Mouse (Mus musculus): ENCODE data around the gene Angptl8. TPM values are rescaled to one million over a fixed set of nuclear protein-coding genes. Genes with fewer than 3 reads are reported as not detected.
A peak's percentile ranks its signal among the peaks of the same experiment; 100 is the strongest.
"Not testable (repeated sequence)": the region's sequence is repeated elsewhere in the genome, so short reads cannot be mapped to it uniquely, and the experiment has no call there.

The Angptl8 gene
- polyA plus RNA-seq, 1 experiment from 2014 or later: 1.2 TPM

- ATAC-seq (replicated peaks; ENCODE audit: insufficient number of reproducible peaks, insufficient read depth, low FRiP score, low read depth): no peak
- H3K4me3 ChIP-seq: peak overlapping the region; percentile 75
- H3K4me1 ChIP-seq (replicated peaks): peaks cover 41% of the 10 kb centered on the region
- peak overlapping the region; percentile 76 for H3K4me2 ChIP-seq
- 0 out of 2 replicates have a peak, but pooled peaks cover 3% of the 10 kb centered on the region for H3K36me3 ChIP-seq
- WGBS: 67% methylated on average over 7 of the region's 7 CpGs
- peak overlapping the region; percentile 13; the same call in 1 of the 2 replicates for H3K9ac ChIP-seq
- no peaks in the 10 kb centered on the region for H3K27me3 ChIP-seq
- no peaks in the 10 kb centered on the region for H3K9me3 ChIP-seq (replicated peaks)
- H3K27ac ChIP-seq: peak overlapping the region; percentile 74
Observed at GRCm38 (mm10) chr9:21849691-21850677, 14.7 kb downstream of the Angptl8 start.

GRCm38 (mm10) chr9:21851084-21851483 is 15.8 kb downstream of the Angptl8 start:
- 74% methylated on average over 3 of the region's 3 CpGs for WGBS
- H3K4me2 ChIP-seq: peak overlapping the region; percentile 76
- H3K9ac ChIP-seq: no peak overlapping the region; the same call in 1 of the 2 replicates
- no peaks in the 10 kb centered on the region for H3K27me3 ChIP-seq
- no peak for ATAC-seq (replicated peaks; ENCODE audit: insufficient number of reproducible peaks, insufficient read depth, low FRiP score, low read depth)
- no peaks in the 10 kb centered on the region for H3K9me3 ChIP-seq (replicated peaks)
- H3K4me1 ChIP-seq (replicated peaks): peaks cover 33% of the 10 kb centered on the region
- peak overlapping the region; percentile 75 for H3K4me3 ChIP-seq
- no peaks in the 10 kb centered on the region for H3K36me3 ChIP-seq
- peak overlapping the region; percentile 74; the same call in 1 of the 2 replicates for H3K27ac ChIP-seq

GRCm38 (mm10) chr9:21852128-21853091 is 17.1 kb downstream of the Angptl8 start, which contains the start of gene Dock6:
Gene Dock6, minus strand, starts transcription at chr9:21852635.
- peak; percentile 94 for ATAC-seq (replicated peaks; ENCODE audit: insufficient number of reproducible peaks, insufficient read depth, low FRiP score, low read depth)
- Histone ChIP-seq H3K9ac (peak within 1 kb of the TSS; percentile 77), H3K27ac (peak within 1 kb of the TSS; percentile 74), H3K4me1 (replicated peaks) (peaks cover 23% of the 10 kb centered on the region), H3K9me3 (replicated peaks) (no peaks in the 10 kb centered on the region), H3K36me3 (no peaks in the 10 kb centered on the region), H3K4me2 (peak within 1 kb of the TSS; percentile 76), H3K27me3 (no peaks in the 10 kb centered on the region), H3K4me3 (peak within 1 kb of the TSS; percentile 75)
- WGBS: under 1% methylated on average over 68 of the region's 68 CpGs

GRCm38 (mm10) chr9:21853961-21854360 is 18.7 kb downstream of the Angptl8 start:
- Histone ChIP-seq H3K36me3 (no peaks in the 10 kb centered on the region), H3K27ac (no peak overlapping the region), H3K4me1 (replicated peaks) (peaks cover 16% of the 10 kb centered on the region), H3K4me3 (no peak overlapping the region), H3K27me3 (no peaks in the 10 kb centered on the region), H3K9me3 (replicated peaks) (no peaks in the 10 kb centered on the region), H3K4me2 (no peak overlapping the region), H3K9ac (no peak overlapping the region)
- 80% methylated on average over 5 of the region's 5 CpGs for WGBS
- ATAC-seq (replicated peaks; ENCODE audit: insufficient number of reproducible peaks, insufficient read depth, low FRiP score, low read depth): no peak

- H3K9me3 ChIP-seq (replicated peaks): no peaks in the 10 kb centered on the region
- H3K9ac ChIP-seq: no peak overlapping the region
- WGBS: 75% methylated on average over 6 of the region's 6 CpGs
- H3K27ac ChIP-seq: no peak overlapping the region
- peaks cover 16% of the 10 kb centered on the region for H3K4me1 ChIP-seq (replicated peaks)
- no peak overlapping the region for H3K4me2 ChIP-seq
- H3K36me3 ChIP-seq: no peaks in the 10 kb centered on the region
- no peak overlapping the region for H3K4me3 ChIP-seq
- ATAC-seq (replicated peaks; ENCODE audit: insufficient number of reproducible peaks, insufficient read depth, low FRiP score, low read depth): no peak
- H3K27me3 ChIP-seq: no peaks in the 10 kb centered on the region
Observed at GRCm38 (mm10) chr9:21854894-21855293, 19.6 kb downstream of the Angptl8 start.

- no peak for ATAC-seq (replicated peaks; ENCODE audit: insufficient number of reproducible peaks, insufficient read depth, low FRiP score, low read depth)
- no peaks in the 10 kb centered on the region; the same call in 1 of the 2 replicates for H3K9me3 ChIP-seq (replicated peaks)
- peaks cover 10% of the 10 kb centered on the region for H3K4me1 ChIP-seq (replicated peaks)
- no peaks in the 10 kb centered on the region for H3K36me3 ChIP-seq
- H3K27me3 ChIP-seq: no peaks in the 10 kb centered on the region
- no peak overlapping the region for H3K4me2 ChIP-seq
- no peak overlapping the region for H3K9ac ChIP-seq
- H3K27ac ChIP-seq: peak overlapping the region; percentile 78
- no peak overlapping the region for H3K4me3 ChIP-seq
- 54% methylated on average over 2 of the region's 2 CpGs for WGBS
Observed at GRCm38 (mm10) chr9:21857501-21857900, 22.2 kb downstream of the Angptl8 start.

GRCm38 (mm10) chr9:21858084-21858483 is 22.8 kb downstream of the Angptl8 start:
- ATAC-seq (replicated peaks; ENCODE audit: insufficient number of reproducible peaks, insufficient read depth, low FRiP score, low read depth): peak; percentile 82
- no peaks in the 10 kb centered on the region for H3K36me3 ChIP-seq
- H3K9me3 ChIP-seq (replicated peaks): no peaks in the 10 kb centered on the region; the same call in 1 of the 2 replicates
- H3K4me3 ChIP-seq: no peak overlapping the region
- peaks cover 5% of the 10 kb centered on the region; the same call in 1 of the 2 replicates for H3K4me1 ChIP-seq (replicated peaks)
- no peaks in the 10 kb centered on the region for H3K27me3 ChIP-seq
- peak overlapping the region; percentile 78 for H3K27ac ChIP-seq
- no peak overlapping the region for H3K9ac ChIP-seq
- H3K4me2 ChIP-seq: no peak overlapping the region
- 38% methylated on average over 6 of the region's 6 CpGs for WGBS

- Histone ChIP-seq H3K4me1 (replicated peaks) (peaks cover 5% of the 10 kb centered on the region; the same call in 1 of the 2 replicates), H3K27ac (no peak overlapping the region), H3K4me3 (no peak overlapping the region), H3K9ac (no peak overlapping the region), H3K27me3 (no peaks in the 10 kb centered on the region), H3K4me2 (no peak overlapping the region), H3K36me3 (no peaks in the 10 kb centered on the region), H3K9me3 (replicated peaks) (no peaks in the 10 kb centered on the region; the same call in 1 of the 2 replicates)
- ATAC-seq (replicated peaks; ENCODE audit: insufficient number of reproducible peaks, insufficient read depth, low FRiP score, low read depth): no peak
- 79% methylated on average over 3 of the region's 3 CpGs for WGBS
Observed at GRCm38 (mm10) chr9:21859606-21860005, 24.3 kb downstream of the Angptl8 start.

GRCm38 (mm10) chr9:21860349-21860748 is 25.0 kb downstream of the Angptl8 start:
- H3K9ac ChIP-seq; H3K4me1 ChIP-seq (replicated peaks); H3K36me3 ChIP-seq; H3K9me3 ChIP-seq (replicated peaks); H3K27ac ChIP-seq; H3K4me2 ChIP-seq; ATAC-seq (replicated peaks; ENCODE audit: insufficient number of reproducible peaks, insufficient read depth, low FRiP score, low read depth); H3K27me3 ChIP-seq; H3K4me3 ChIP-seq: not testable (repeated sequence)
- WGBS: 67% methylated on average over 6 of the region's 6 CpGs

GRCm38 (mm10) chr9:21862181-21862580 is 26.9 kb downstream of the Angptl8 start:
- Histone ChIP-seq H3K4me1 (replicated peaks) (peaks cover 8% of the 10 kb centered on the region; the same call in 1 of the 2 replicates), H3K4me3 (no peak overlapping the region), H3K36me3 (no peaks in the 10 kb centered on the region), H3K9me3 (replicated peaks) (no peaks in the 10 kb centered on the region; the same call in 1 of the 2 replicates), H3K27ac (no peak overlapping the region), H3K9ac (no peak overlapping the region), H3K27me3 (no peaks in the 10 kb centered on the region), H3K4me2 (no peak overlapping the region)
- 80% methylated on average over 1 of the region's 1 CpGs for WGBS
- no peak for ATAC-seq (replicated peaks; ENCODE audit: insufficient number of reproducible peaks, insufficient read depth, low FRiP score, low read depth)

All from heart, embryonic 15.5 days (tissue).